Mouse (Mus musculus) intestine, embryonic 15.5 days (tissue): ENCODE data around the gene Proca1. TPM values are rescaled to one million over a fixed set of nuclear protein-coding genes. Genes with fewer than 3 reads are reported as not detected.

Experiments used
- ATAC-seq: fragments of 200-750 bp; cut with Nextera tagmentation; 2 replicates; pipeline ENCODE4 v1.8.0; 2017; ENCODE audit warnings: moderate TSS enrichment, moderate library complexity
- H3K27ac ChIP-seq: fragments of 300-500 bp; sonication (generic); 2 replicates; pipeline ENCODE4 v1.5.1; 2015; ENCODE audit warnings: mild to moderate bottlenecking, inconsistent platforms
- H3K27me3 ChIP-seq: fragments of 300-500 bp; sonication (generic); replicated peaks from 2 replicates; pipeline ENCODE4 v1.6.1; 2015; ENCODE audit warnings: inconsistent platforms
- H3K36me3 ChIP-seq: fragments of 300-500 bp; sonication (generic); 2 replicates; pipeline ENCODE4 v1.6.1; 2015; ENCODE audit warnings: inconsistent platforms
- H3K4me1 ChIP-seq: fragments of 300-500 bp; sonication (generic); replicated peaks from 2 replicates; pipeline ENCODE4 v1.6.1; 2015; ENCODE audit warnings: inconsistent platforms
- H3K4me2 ChIP-seq: fragments of 300-500 bp; sonication (generic); replicated peaks from 2 replicates; pipeline ENCODE4 v1.6.1; 2015; ENCODE audit warnings: mild to moderate bottlenecking, inconsistent platforms
- H3K4me3 ChIP-seq: fragments of 300-500 bp; sonication (generic); replicated peaks from 2 replicates; pipeline ENCODE4 v1.5.1; 2015; ENCODE audit warnings: inconsistent platforms
- H3K9ac ChIP-seq: fragments of 300-500 bp; sonication (generic); 2 replicates; pipeline ENCODE4 v1.6.1; 2015; ENCODE audit warnings: inconsistent platforms
- H3K9me3 ChIP-seq: fragments of 300-500 bp; sonication (generic); 2 replicates; pipeline ENCODE4 v1.6.1; 2016; ENCODE audit warnings: inconsistent platforms
- WGBS: fragments of 180-500 bp; shearing (Covaris S2); methylation state at CpG from one replicate; pipeline ENCODE4 v1.1.7; 2015; 5-methylcytosine and 5-hydroxymethylcytosine counted together
- polyA plus RNA-seq: library from polyadenylated mRNA; unstranded; fragments of >200 nt; fragmentation: Nextera tagmentation; extraction: Ambion mirVana; gene quantifications from 2 replicates; pipeline ENCODE4 v1.2.1, GENCODE M21; 2015

Proca1 gene
- polyA plus RNA-seq, 1 experiment from 2014 or later: 3.1 TPM

DNA sequence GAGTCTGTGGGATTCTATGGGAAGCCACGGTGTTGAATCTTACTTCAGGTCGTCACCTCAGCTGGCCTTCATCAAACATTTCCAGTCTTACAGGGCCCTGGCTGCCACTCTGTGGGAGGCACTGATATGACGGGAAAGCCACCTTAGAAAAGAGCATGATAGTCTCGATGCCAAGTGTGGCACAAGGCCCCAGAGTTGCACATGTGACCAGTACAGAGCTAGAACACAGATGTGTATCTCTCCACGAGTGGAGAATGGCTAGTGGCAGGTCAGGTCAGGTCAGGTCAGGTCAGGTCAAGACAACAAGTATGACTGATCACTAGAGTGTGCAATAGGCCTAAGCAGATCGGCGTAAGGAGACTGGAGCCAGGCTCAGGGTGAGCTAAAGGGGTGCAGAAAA lies 17.4 kb downstream of the Proca1 start:
- no peaks in the 10 kb centered on the region for H3K27me3 ChIP-seq
- H3K27ac ChIP-seq: no peak overlapping the region
- H3K9me3 ChIP-seq: no peaks in the 10 kb centered on the region
- no peak overlapping the region for H3K9ac ChIP-seq
- peaks cover 6% of the 10 kb centered on the region; the same call in 1 of the 2 replicates for H3K4me1 ChIP-seq
- 62% methylated on average over 7 of the region's 7 CpGs for WGBS
- ATAC-seq: no peak
- no peak overlapping the region for H3K4me2 ChIP-seq
- no peak overlapping the region for H3K4me3 ChIP-seq
- H3K36me3 ChIP-seq: peaks cover 71% of the 10 kb centered on the region

DNA sequence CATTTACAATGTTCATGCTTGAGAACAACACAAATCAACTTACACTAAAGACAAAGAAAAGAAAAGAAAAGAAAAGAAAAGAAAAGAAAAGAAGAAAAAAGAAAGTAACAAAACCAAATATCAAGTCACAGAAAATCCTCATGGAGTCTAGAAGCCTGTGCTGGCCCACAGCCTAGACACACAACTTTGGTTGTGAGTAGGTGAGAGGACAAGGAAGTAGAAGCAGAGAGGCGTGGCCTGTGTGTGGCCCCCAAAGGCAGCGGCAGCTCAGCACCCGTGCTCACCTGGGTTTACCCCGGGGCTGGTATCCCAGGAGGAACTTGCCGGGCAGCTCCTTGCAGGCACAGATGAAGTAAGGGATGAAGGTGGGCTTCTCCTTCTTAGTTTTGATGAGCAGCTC lies 18.3 kb downstream of the Proca1 start:
- Histone ChIP-seq H3K27me3 (no peaks in the 10 kb centered on the region), H3K9ac (no peak overlapping the region), H3K4me1 (no peaks in the 10 kb centered on the region), H3K36me3 (peaks cover 71% of the 10 kb centered on the region), H3K27ac (no peak overlapping the region), H3K9me3 (no peaks in the 10 kb centered on the region), H3K4me2 (no peak overlapping the region), H3K4me3 (no peak overlapping the region)
- ATAC-seq: no peak
- 81% methylated on average over 5 of the region's 5 CpGs for WGBS

DNA sequence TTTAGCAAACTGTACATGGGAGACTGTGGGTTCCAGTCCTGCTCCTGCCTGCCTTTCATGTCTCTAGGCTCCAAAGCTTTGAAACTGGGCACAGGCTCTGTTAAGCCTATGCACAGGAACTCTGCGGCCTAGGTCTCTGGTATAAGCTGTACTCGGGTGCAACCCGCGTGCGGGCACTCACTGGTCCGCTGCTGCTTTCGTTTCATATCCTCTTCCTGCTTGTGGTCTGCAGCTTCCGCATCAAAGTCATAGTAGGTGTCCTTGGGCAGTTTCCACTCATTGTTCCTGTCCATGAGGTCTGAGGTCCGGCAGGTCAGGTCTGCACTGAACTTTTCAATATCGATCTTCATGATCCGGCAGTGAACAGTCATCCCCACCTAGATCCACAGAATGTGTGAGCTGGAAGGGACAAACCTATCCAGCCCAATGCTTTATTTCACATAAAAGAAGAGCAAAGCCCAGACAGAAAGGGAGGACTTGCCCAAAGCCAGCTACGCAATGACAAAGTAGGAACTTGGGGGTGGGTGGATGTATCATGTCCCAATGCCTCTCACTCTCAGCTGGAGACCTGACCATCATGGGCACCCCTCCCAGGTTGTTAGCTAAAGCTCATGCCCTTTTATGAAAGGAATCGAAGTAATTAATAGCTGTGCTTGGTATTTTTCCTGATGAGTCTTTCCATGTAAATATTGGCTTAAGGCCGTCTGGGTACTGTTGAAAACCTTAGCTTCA lies 20.1 kb downstream of the Proca1 start:
- no peaks in the 10 kb centered on the region for H3K27me3 ChIP-seq
- H3K36me3 ChIP-seq: peaks cover 69% of the 10 kb centered on the region
- no peaks in the 10 kb centered on the region for H3K4me1 ChIP-seq
- no peak overlapping the region for H3K27ac ChIP-seq
- no peak overlapping the region for H3K4me2 ChIP-seq
- ATAC-seq: no peak
- no peaks in the 10 kb centered on the region for H3K9me3 ChIP-seq
- no peak overlapping the region for H3K9ac ChIP-seq
- H3K4me3 ChIP-seq: no peak overlapping the region
- 93% methylated on average over 14 of the region's 14 CpGs for WGBS

DNA sequence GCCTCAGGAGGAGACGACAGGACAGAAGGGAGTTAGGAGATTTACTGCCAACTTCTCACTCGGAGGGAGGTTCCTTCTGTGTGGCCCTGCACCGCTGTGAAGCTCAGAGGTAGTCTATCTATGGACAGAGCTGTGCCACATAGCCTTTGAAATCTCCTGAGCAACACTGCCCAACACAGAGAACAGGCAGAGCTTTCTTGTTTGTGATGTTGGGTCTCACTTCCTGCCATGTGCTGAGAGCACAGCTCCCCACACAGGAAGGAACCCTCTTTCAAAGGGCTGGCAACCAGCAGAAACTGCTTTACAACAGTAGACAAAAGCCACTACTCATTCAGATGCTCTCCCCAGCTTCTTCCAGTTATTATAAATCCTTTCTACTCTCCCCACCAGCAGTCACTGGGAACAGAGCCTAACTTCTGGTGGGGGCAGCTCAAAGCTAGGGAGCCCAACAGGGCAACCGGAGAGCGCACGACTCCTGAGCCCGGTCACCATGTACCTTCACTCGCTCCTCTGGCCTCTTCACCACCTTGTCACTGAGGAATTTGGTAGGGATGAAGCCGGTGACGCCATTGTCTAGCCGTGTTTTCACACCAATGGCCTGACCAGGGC lies 22.6 kb downstream of the Proca1 start:
- Histone ChIP-seq H3K4me2 (no peak overlapping the region), H3K36me3 (peaks cover 70% of the 10 kb centered on the region), H3K4me3 (no peak overlapping the region), H3K9me3 (no peaks in the 10 kb centered on the region), H3K9ac (no peak overlapping the region), H3K4me1 (no peaks in the 10 kb centered on the region), H3K27me3 (no peaks in the 10 kb centered on the region), H3K27ac (no peak overlapping the region)
- ATAC-seq: no peak
- 89% methylated on average over 11 of the region's 11 CpGs for WGBS

DNA sequence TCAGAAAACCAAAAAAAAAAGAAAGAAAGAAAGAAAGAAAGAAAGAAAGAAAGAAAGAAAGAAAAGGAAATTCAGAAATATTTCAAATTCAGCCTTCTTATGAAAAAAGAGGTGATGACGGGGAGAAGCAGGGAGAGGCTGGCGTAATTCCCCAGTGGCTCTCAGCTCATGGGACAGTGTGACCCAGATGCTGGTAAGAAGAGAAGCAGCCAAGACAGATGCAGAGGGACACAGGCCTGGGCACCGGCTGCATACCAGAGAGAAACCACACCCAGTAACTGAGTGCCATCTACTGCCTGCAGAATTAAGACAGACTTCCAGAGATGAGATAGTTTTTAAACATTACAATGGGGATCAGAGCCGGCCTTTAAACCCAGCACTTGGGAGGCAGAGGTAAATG lies 30.4 kb downstream of the Proca1 start:
- Histone ChIP-seq H3K4me1 (no peaks in the 10 kb centered on the region), H3K27ac (no peak overlapping the region), H3K4me2 (no peak overlapping the region), H3K36me3 (peaks cover 87% of the 10 kb centered on the region), H3K9me3 (no peaks in the 10 kb centered on the region), H3K9ac (no peak overlapping the region), H3K27me3 (no peaks in the 10 kb centered on the region), H3K4me3 (no peak overlapping the region)
- ATAC-seq: no peak
- WGBS: 84% methylated on average over 4 of the region's 4 CpGs

DNA sequence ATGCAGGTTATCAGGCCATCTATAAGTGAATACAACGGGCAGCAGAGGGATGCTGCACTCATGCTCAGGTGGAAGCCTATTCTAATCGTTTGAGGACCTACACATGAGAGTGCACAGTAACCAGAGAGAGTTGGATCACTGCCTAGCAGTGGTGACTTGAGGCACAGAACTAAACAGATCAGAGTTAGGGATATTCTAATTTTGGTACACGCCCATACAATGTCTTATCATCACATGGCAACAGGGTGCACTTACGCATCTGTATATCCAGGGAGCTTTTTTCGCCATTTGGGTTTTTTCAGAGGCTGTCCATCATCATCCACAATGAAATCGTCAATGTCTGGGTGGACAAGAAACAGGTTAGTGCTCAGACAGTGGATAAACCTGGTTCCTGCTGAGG lies 38.3 kb downstream of the Proca1 start:
- ATAC-seq: no peak
- Histone ChIP-seq H3K27me3 (no peaks in the 10 kb centered on the region), H3K9me3 (no peaks in the 10 kb centered on the region), H3K4me1 (no peaks in the 10 kb centered on the region), H3K9ac (no peak overlapping the region), H3K4me3 (no peak overlapping the region), H3K27ac (no peak overlapping the region), H3K4me2 (no peak overlapping the region), H3K36me3 (peaks cover 67% of the 10 kb centered on the region)
- 91% methylated on average over 6 of the region's 6 CpGs for WGBS

DNA sequence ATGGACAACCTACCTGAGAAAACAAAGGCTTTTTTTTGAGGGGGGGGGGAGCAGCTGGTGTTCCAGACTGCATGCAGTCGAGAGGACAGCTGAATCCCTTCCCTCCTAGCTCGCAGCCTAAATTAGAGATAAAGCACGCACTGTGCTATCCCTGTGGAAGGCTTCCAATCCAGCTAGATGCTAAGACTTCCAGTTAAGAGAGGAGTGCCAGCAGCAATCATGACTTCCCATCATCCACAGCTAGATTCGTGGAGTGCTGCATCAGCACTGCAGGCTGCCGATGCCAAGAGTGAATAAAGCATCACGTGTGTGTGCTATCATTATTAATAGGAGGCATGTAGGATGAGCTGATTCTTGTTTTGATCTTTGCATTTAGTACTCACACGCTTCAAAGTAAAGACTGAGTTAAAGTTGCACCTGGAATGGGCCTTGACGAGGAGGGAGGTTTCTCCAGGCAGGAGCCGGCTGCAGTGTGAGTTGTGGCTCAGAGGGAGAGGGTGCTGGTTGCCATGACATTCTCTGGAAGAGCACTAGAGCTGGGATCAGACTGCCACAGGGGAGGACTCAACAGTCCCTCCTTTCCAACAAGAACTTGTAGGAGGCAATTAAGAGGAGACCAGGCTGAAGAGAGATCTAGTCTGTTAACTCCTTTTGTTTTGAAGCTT lies 47.1 kb downstream of the Proca1 start:
- WGBS: 89% methylated on average over 9 of the region's 9 CpGs
- no peak for ATAC-seq
- peaks cover 5% of the 10 kb centered on the region for H3K36me3 ChIP-seq

DNA sequence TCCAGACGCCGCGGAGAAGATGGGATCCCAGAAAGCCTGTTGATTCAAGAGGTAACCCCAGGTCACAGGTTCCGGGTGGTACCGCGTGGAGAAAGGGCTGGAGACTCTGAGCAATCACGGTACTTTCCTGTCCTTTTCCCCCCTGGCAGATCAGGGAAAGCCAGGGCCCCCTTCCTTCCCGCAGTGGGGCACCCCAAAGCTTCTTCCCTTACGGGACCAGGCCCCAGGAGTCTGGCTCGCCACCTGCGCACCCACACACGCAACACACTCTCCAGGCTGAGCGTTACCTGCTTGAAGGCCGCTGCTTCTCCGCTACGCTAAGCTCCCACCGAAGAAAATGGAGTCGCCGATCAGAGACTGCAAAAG lies 52.1 kb downstream of the Proca1 start:
- H3K4me3 ChIP-seq: peak overlapping the region; percentile 92
- no peaks in the 10 kb centered on the region for H3K9me3 ChIP-seq
- peak overlapping the region; percentile 96 for H3K27ac ChIP-seq
- H3K9ac ChIP-seq: peak overlapping the region; percentile 93
- H3K4me2 ChIP-seq: peak overlapping the region; percentile 71
- H3K27me3 ChIP-seq: no peaks in the 10 kb centered on the region
- peaks cover 19% of the 10 kb centered on the region for H3K4me1 ChIP-seq
- ATAC-seq: no peak
- WGBS: under 1% methylated on average over 19 of the region's 19 CpGs
- H3K36me3 ChIP-seq: peaks cover 3% of the 10 kb centered on the region

More for the DNA sequence above, 47.1 kb downstream of the Proca1 start:
- Histone ChIP-seq H3K4me2 (no peak overlapping the region), H3K27ac (no peak overlapping the region), H3K4me1 (peaks cover 7% of the 10 kb centered on the region; the same call in 1 of the 2 replicates), H3K9ac (no peak overlapping the region), H3K9me3 (no peaks in the 10 kb centered on the region), H3K27me3 (no peaks in the 10 kb centered on the region), H3K4me3 (no peak overlapping the region)

DNA sequence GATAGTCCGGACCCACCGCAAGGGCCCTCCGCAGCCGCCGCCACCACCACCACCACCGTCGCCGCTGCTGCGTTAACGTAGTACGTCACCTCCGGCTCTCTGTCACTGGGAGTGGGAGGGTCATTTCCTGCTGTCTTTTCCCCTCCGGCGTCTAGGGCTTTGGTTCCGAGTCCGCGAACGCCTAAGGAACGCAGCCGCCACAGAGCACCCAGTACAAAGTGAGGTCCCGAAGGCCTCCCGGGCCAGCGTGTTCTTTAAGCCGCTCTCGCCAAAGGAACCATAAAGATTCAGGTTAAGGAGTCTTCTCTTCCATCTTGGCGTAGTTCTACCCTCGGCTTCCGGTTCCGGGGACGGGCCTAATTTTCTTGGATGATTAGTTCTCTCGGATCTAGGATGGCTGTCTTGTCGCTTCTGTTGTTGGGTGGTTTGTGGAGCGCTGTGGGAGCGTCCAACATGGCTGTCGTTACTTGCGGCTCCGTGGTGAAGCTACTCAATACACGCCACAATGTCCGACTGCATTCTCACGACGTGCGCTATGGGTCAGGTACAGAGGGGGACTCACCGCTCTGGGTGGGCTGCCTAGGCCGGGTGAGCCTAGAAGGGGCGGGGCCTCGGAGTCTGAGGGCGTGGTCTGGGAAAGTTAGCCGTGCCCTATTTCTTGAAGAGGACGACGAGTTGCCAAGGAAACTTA lies 52.6 kb downstream of the Proca1 start, which contains the start of the genes Sdf2 and Supt6:
Gene Sdf2 (plus strand): TSS at position 120 of the 691 bp plus-strand sequence.
Gene Supt6 (minus strand): TSS at position 361 of the 691 bp plus-strand sequence.
- Histone ChIP-seq H3K4me2 (peak within 1 kb of the TSS; percentile 71), H3K4me3 (peak within 1 kb of the TSS; percentile 92), H3K27ac (peak within 1 kb of the TSS; percentile 96), H3K9me3 (no peaks in the 10 kb centered on the region), H3K4me1 (peaks cover 19% of the 10 kb centered on the region), H3K36me3 (no peaks in the 10 kb centered on the region), H3K9ac (peak within 1 kb of the TSS; percentile 93), H3K27me3 (no peaks in the 10 kb centered on the region)
- peak; percentile 94 for ATAC-seq
- WGBS: under 1% methylated on average over 50 of the region's 50 CpGs

DNA sequence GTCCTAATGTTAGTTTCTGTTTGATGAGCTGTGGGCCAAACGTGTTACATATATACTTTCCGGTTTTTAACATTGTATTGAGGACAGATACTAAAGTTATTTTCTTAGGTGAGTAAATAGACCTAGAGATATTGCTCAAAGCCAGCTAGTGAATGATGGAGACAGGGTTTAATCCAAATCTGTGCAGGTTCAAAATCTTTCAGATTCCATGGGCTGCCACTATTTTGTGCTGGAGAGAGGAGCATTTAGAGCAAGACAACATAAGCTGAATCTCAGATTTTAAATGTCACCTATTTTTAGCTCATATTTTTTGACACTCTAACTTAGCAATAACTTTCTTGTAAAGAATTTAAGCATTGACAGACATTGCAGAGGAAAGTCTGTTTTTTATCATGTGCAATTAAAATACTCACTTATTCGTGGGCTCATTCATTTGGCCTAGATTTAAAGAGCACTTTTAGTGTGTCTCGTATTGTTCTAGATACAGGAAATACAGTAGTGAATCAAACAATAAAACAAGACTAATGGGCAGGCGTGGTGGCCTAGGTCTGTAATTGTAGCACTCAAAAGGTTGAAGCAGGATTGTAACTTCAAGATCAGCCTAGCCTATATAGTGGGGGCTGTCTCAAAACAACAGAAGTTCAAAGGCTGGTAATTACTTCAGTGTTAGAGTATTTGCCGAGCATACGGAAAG lies 53.3 kb downstream of the Proca1 start:
- Histone ChIP-seq H3K4me1 (peaks cover 19% of the 10 kb centered on the region), H3K9me3 (no peaks in the 10 kb centered on the region), H3K4me2 (peak overlapping the region; percentile 71), H3K27me3 (no peaks in the 10 kb centered on the region), H3K4me3 (peak overlapping the region; percentile 92), H3K36me3 (0 out of 2 replicates have a peak, but pooled peaks cover 3% of the 10 kb centered on the region), H3K9ac (0 out of 2 replicates have a peak overlapping the region, but pooled peaks have one; percentile 93), H3K27ac (peak overlapping the region; percentile 96)
- WGBS: 39% methylated on average over 7 of the region's 7 CpGs
- no peak for ATAC-seq

DNA sequence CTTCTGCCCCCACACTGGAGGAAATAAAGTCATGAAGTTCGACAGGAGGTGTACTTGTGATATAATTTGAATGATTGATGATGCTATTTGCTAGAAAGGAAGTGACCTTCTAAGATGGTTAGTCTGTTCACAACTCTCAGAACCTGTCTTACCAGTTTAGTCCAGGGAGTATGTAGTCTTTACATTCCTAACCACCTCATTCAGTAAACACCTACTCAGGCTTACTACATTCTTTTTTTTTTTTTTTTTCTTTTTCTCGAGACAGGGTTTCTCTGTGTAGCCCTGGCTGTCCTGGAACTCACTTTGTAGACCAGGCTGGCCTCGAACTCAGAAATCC lies 53.8 kb downstream of the Proca1 start:
- H3K9ac ChIP-seq: no peak overlapping the region
- 0 out of 2 replicates have a peak, but pooled peaks have one; percentile 13 for ATAC-seq

More for the DNA sequence above, 53.8 kb downstream of the Proca1 start:
- WGBS: 46% methylated on average over 3 of the region's 3 CpGs
- H3K4me3 ChIP-seq: 0 out of 2 replicates have a peak overlapping the region, but pooled peaks have one; percentile 14
- peak overlapping the region; percentile 71 for H3K4me2 ChIP-seq
- 0 out of 2 replicates have a peak, but pooled peaks cover 3% of the 10 kb centered on the region for H3K36me3 ChIP-seq
- H3K27ac ChIP-seq: no peak overlapping the region
- no peaks in the 10 kb centered on the region for H3K27me3 ChIP-seq
- H3K9me3 ChIP-seq: no peaks in the 10 kb centered on the region
- H3K4me1 ChIP-seq: peaks cover 19% of the 10 kb centered on the region
